Mouse (Mus musculus) fibroblast of lung, adult 2 months (primary cell): ENCODE results near the gene Gm20431.

Source experiments
- DNase-seq: peaks from one replicate; pipeline ENCODE4 v3.0.0-alpha.2; 2011; ENCODE audit warnings: low read depth

The Gm20431 gene

DNA sequence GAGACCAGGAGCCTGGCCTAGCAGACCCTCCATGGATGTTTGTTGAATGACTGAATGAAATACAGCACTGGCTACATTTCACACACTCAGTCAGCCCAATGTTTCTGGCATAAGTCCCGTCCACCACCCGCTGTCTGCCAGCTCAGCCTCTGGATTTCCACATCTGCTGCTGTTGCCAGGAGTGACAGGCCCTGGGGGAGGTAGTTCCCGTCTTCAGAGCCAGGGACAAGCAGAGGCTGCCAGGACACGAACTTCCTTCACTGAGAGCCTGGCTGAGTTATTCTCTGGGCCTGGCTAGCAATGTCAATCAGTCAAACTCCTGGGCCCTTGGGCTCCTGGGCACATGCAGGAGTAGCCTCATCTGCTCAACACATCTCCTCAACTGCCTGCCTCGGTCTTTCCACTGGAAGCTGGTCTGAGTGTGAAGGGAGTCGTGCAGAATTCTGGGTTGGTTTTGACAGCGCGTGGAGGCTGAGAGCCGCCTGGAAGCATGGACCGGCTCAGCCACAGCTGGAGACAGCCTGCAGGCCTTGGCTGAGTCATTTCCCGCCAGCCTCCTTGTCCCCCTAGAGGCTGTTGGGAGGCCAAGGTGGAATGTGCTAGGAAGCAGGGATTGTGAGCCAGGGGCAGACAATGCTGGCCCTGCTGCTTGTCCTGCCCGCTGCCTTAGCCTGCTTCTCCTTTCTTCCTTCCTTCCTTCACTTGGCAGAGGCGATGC lies 91.2 kb downstream of the Gm20431 start:
- DNase-seq, result peak; percentile 100

- no peak for DNase-seq
Observed at GRCm38 (mm10) chr2:167568112-167568511, 93.2 kb downstream of the Gm20431 start.

- DNase-seq, result no peak
Observed at GRCm38 (mm10) chr2:167565682-167566081, 95.6 kb downstream of the Gm20431 start.

GRCm38 (mm10) chr2:167565312-167565656 lies 96.0 kb downstream of the Gm20431 start:
- DNase-seq, result no peak

DNA sequence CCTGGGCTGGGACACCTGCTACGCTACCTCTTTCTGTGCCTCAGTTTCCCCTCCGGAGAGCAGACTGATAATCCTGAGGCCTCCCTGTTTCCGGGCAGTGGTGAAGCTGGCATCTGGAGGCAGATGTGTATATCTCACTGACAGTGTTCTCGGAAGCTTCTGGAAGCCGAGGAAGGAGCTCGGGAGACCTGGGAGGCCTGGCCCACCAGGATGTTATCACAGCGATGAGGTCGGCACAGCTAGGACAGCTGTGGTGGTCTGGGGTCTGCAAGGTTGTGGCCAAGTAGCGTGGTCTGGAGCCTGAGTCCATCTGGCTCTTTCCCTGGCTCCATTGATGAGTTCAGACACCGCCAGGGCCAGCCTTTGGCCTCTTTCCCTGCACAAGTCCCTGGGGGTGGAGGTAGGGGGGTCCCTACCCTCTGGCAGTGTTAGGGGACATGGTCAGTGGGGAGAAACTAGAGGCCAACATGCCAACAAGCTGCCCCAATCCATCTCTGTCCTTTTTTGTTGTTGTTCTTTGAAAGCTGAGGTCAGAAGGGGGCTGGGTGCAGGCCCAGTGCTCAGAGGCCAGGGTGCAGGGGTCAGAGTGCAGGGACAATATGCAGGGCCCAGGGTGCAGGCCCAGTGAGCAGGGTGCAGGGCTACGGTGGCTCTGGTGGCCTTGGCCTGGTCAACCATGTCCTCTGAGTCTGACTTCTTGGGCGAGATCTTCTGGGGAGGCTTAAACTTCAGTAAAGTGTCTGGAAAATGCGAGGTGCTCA lies 96.6 kb downstream of the Gm20431 start:
- DNase-seq, result no peak

DNA sequence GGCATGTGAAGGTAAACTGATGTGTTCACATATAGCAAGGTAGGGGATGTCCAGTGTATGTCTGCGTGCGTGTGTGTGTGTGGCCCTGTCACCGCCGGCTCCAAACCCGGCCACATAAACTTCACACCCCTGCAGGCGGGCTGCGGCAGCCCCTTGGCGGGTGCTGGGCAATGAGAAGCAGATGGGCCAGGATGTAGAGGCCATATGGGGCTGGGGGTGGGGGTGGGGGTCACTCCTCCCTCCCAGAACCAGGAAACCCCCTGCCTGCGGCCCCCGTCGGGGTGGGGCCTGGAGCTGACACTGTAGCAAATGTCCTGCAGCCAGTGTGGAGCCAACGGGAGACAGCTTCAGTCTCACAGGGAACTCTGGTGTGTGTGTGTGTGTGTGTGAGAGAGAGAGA lies 97.6 kb downstream of the Gm20431 start:
- no peak for DNase-seq

GRCm38 (mm10) chr2:167563035-167563434 lies 98.3 kb downstream of the Gm20431 start:
- DNase-seq, result no peak

DNA sequence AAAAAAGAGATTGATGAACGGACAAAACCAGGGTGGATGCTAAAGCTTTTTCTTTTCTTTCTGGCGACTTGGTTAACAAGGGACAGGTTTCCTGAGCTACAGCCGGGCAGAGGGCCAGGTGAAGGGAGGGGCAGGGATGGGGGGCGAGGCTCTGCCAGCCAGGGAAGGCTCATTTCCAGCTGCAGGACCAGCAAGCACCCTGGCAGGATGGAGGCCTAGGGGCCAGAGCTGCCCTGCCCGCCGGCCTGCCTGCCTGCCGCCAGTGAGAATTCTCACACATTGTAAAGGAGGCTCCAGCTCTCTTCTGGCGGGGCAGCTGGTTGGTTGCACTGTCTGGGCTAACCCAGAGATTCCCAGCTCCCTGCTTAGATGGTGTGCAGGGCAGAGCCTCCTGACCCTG lies 99.2 kb downstream of the Gm20431 start:
- DNase-seq, result no peak

- DNase-seq, result no peak
Observed at GRCm38 (mm10) chr2:167559413-167559812, 101.9 kb downstream of the Gm20431 start.
